Mouse (Mus musculus) heart, adult 2 months (tissue): ENCODE measurements around the gene S100a14.

Experiments used
- CTCF ChIP-seq: fragments of 200-600 bp; IDR thresholded peaks from 2 replicates; pipeline ENCODE4 v1.8.1; 2022; ENCODE audit warnings: antibody characterized with exemption, mild to moderate bottlenecking, moderate library complexity
- POLR2A ChIP-seq: fragments of 200-500 bp; IDR thresholded peaks from 2 replicates; pipeline ENCODE4 v1.6.1; 2011; ENCODE audit warnings: mild to moderate bottlenecking, low read depth, low read length, control low read depth; ENCODE audit not compliant: insufficient read depth

GRCm38 (mm10) chr3:90527291-90527873, 726 bp downstream of the S100a14 start:
- no peak for TF ChIP-seq CTCF
- TF ChIP-seq POLR2A: no peak
